Mouse (Mus musculus) lung, postnatal 0 days (tissue): ENCODE measurements around the gene Fbxw7.
"Not testable (repeated sequence)": the region's sequence is repeated elsewhere in the genome, so short reads cannot be mapped to it uniquely, and the experiment has no call there.

Experiments
- CTCF ChIP-seq: IDR thresholded peaks from 2 replicates; pipeline ENCODE4 v1.5.1; 2016; ENCODE audit warnings: antibody characterized with exemption, mild to moderate bottlenecking
- EP300 ChIP-seq: IDR thresholded peaks from 2 replicates; pipeline ENCODE4 v1.6.1; 2016; ENCODE audit warnings: antibody characterized with exemption, mild to moderate bottlenecking, control low read depth

DNA sequence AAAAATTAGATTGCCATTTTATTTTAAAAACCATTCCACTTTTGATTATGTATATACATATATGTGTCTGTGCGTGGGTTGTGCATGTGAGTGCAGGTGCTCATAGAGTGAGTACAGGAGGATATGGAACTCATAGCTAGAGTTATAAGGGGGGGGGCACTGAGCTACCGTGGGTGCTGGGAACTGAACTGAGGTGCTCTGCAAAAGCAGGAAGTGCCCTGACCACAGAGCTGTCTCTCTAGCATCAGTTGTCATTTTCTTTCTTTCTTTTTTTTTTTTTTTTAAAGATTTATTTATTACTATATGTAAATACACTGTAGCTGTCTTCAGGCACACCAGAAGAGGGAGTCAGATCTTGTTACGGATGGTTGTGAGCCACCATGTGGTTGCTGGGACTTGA lies 46.7 kb downstream of the Fbxw7 start:
- not testable (repeated sequence) for TF ChIP-seq EP300, CTCF
